In genomic region chr4:138856491-138856890, GRCm38 (mm10) we compare ENCODE assay signal across 9 mouse cellular contexts. TPM values are rescaled to one million over a fixed set of nuclear protein-coding genes. Genes with fewer than 3 reads are reported as not detected.
A peak's percentile ranks its signal among the peaks of the same experiment; 100 is the strongest.
DNase-seq lines count a peak whose midpoint lies in the region; ATAC-seq and TF ChIP-seq lines count a peak whose summit lies in the region.
"Had no signal": no experiment of that assay in that cellular context is flagged by ENCODE, and none has a peak within 500 bp of the region (broad histone marks: within the 10 kb centered on the region; RNA-seq: fewer than 3 reads in every experiment).

No protein-coding gene starts in this region.

- H3K4me1 ChIP-seq in hindbrain, embryonic 14.5 days (replicated peaks; ENCODE audit: control insufficient read depth, insufficient read depth, low read length) = no peaks in the 10 kb centered on the region; the same call in 1 of the 2 replicates
- H3K4me1 ChIP-seq in hindbrain, embryonic 16.5 days (ENCODE audit: control insufficient read depth, insufficient read depth, low read depth, low read length) = peaks cover 2% of the 10 kb centered on the region
- peaks cover 43% of the 10 kb centered on the region for H3K4me1 ChIP-seq in G1E (ENCODE audit: insufficient read depth, low read depth, low read length)
- H3K4me1 ChIP-seq in midbrain, postnatal 0 days (ENCODE audit: insufficient read depth, low read length) = 0 out of 2 replicates have a peak, but pooled peaks cover 3% of the 10 kb centered on the region

- H3K27ac ChIP-seq in hindbrain, embryonic 14.5 days = no peak overlapping the region
- H3K27ac ChIP-seq in hindbrain, embryonic 16.5 days (ENCODE audit: low read depth, low read length) = no peak overlapping the region
- H3K27ac ChIP-seq in midbrain, postnatal 0 days (ENCODE audit: low read depth, low read length) = no peak overlapping the region

- no peaks in the 10 kb centered on the region for H3K36me3 ChIP-seq in hindbrain, embryonic 14.5 days (replicated peaks; ENCODE audit: control insufficient read depth, insufficient read depth)
- H3K36me3 ChIP-seq in hindbrain, embryonic 16.5 days (ENCODE audit: control insufficient read depth, insufficient read depth, low read length) = no peaks in the 10 kb centered on the region
- peaks cover 20% of the 10 kb centered on the region for H3K36me3 ChIP-seq in G1E (replicated peaks)
- no peaks in the 10 kb centered on the region for H3K36me3 ChIP-seq in midbrain, postnatal 0 days (ENCODE audit: insufficient read depth, low read length)

- H3K4me2 ChIP-seq in hindbrain, embryonic 14.5 days (replicated peaks) = no peak overlapping the region
- H3K4me2 ChIP-seq in hindbrain, embryonic 16.5 days (ENCODE audit: low read length) = no peak overlapping the region
- H3K4me2 ChIP-seq in midbrain, postnatal 0 days (ENCODE audit: low read depth, low read length, poor library complexity, severe bottlenecking) = no peak overlapping the region

- H3K27me3 ChIP-seq in hindbrain, embryonic 14.5 days (ENCODE audit: control insufficient read depth, insufficient read depth, low read length) = no peaks in the 10 kb centered on the region
- no peaks in the 10 kb centered on the region for H3K27me3 ChIP-seq in hindbrain, embryonic 16.5 days (replicated peaks; ENCODE audit: control insufficient read depth, insufficient read depth, low read length)
- no peaks in the 10 kb centered on the region for H3K27me3 ChIP-seq in G1E (ENCODE audit: insufficient read depth, low read length)
- H3K27me3 ChIP-seq in midbrain, postnatal 0 days (ENCODE audit: insufficient read depth, low read length) = no peaks in the 10 kb centered on the region

- no peak overlapping the region for H3K4me3 ChIP-seq in hindbrain, embryonic 14.5 days (replicated peaks; ENCODE audit: low read length)
- H3K4me3 ChIP-seq in hindbrain, embryonic 16.5 days (ENCODE audit: low read length) = no peak overlapping the region
- H3K4me3 ChIP-seq in G1E (ENCODE audit: low read depth, low read length) = no peak overlapping the region
- no peak overlapping the region for H3K4me3 ChIP-seq in midbrain, postnatal 0 days (ENCODE audit: low read depth, low read length)

- peak; percentile 98 for TF ChIP-seq CTCF in G1E (IDR thresholded peaks at IDR 0.05; ENCODE audit: low read depth, low read length)
- TF ChIP-seq CTCF in midbrain, postnatal 0 days (IDR thresholded peaks at IDR 0.05) = peak; percentile 100

- no peak for ATAC-seq in hindbrain, embryonic 14.5 days (ENCODE audit: low FRiP score)
- no peak for ATAC-seq in hindbrain, embryonic 16.5 days
- peak; percentile 73 for ATAC-seq in G1E (ENCODE audit: extremely low read depth, insufficient number of reproducible peaks, low FRiP score, poor library complexity, severe bottlenecking)
- 0 out of 2 replicates have a peak, but pooled peaks have one; percentile 24 for ATAC-seq in midbrain, postnatal 0 days (ENCODE audit: low FRiP score)

- 31% methylated on average over 7 of the region's 7 CpGs for WGBS in hindbrain, embryonic 14.5 days
- 29% methylated on average over 7 of the region's 7 CpGs for WGBS in hindbrain, embryonic 16.5 days
- 31% methylated on average over 7 of the region's 7 CpGs for WGBS in midbrain, postnatal 0 days

- peak; percentile 84 for DNase-seq in hindbrain, embryonic 14.5 days (ENCODE audit: low spot score)
- DNase-seq in G1E (ENCODE audit: low spot score) = peak; percentile 25
- peak; percentile 56 for DNase-seq in cerebellum, adult 11-12 months
- peak; percentile 59 for DNase-seq in gastrocnemius, postnatal 10 days
- DNase-seq in left cerebral cortex, adult 18-20 months (ENCODE audit: low spot score in 2 of 2) = peak; percentile 69 to 73
- DNase-seq in midbrain, postnatal 0 days (ENCODE audit: low spot score) = peak; percentile 88
- DNase-seq in testis, postnatal 14 days (ENCODE audit: low spot score) = peak; percentile 38

- H3K9me3 ChIP-seq in hindbrain, embryonic 14.5 days (ENCODE audit: control insufficient read depth, low read length) = no peaks in the 10 kb centered on the region
- no peaks in the 10 kb centered on the region for H3K9me3 ChIP-seq in hindbrain, embryonic 16.5 days (ENCODE audit: control insufficient read depth, low read length)
- no peaks in the 10 kb centered on the region for H3K9me3 ChIP-seq in G1E (replicated peaks)
- no peaks in the 10 kb centered on the region for H3K9me3 ChIP-seq in midbrain, postnatal 0 days (ENCODE audit: low read length)

- H3K9ac ChIP-seq in hindbrain, embryonic 14.5 days = no peak overlapping the region
- no peak overlapping the region for H3K9ac ChIP-seq in hindbrain, embryonic 16.5 days (ENCODE audit: low read depth, low read length)
- H3K9ac ChIP-seq in midbrain, postnatal 0 days (replicated peaks; ENCODE audit: low read length, poor library complexity, severe bottlenecking) = no peak overlapping the region

RNA-seq across cellular contexts. Expression of gene Pla2g5, which starts 6.8 kb away (rescaled TPM):
- polyA plus RNA-seq in hindbrain, embryonic 14.5 days (2014; fragmentation: Nextera tagmentation; extraction: Ambion mirVana) = 0.29 TPM in 2 replicates
- polyA plus RNA-seq in hindbrain, embryonic 16.5 days (2015; fragmentation: Nextera tagmentation; extraction: Ambion mirVana) = 0.27 and 0.38 TPM in 2 replicates
- total RNA-seq in G1E (2014; fragmentation: Nextera tagmentation) = 32.6 and 32.7 TPM in 2 replicates
- total RNA-seq in G1E (2017) = 10.3 and 16.4 TPM in 2 replicates
- 12.7 and 14.7 TPM in 2 replicates for polyA plus RNA-seq in G1E (2012)
- total RNA-seq in gastrocnemius, postnatal 10 days (2021) = 1 to 10 TPM; 2.3 to 5.6 TPM
- 1 to 10 TPM; 3.6 to 3.9 TPM for total RNA-seq in left cerebral cortex, adult 18-20 months (2021)
- total RNA-seq in midbrain, postnatal 0 days (2014; rRNA removed) = 0.76 and 2.5 TPM in 2 replicates
- polyA plus RNA-seq in midbrain, postnatal 0 days (2015; fragmentation: Nextera tagmentation; extraction: Ambion mirVana) = 0.64 and 0.81 TPM in 2 replicates

RNA-seq across cellular contexts. Expression of gene Gm13030, which starts 17.3 kb away (rescaled TPM):
- not detected in 2 replicates for polyA plus RNA-seq in hindbrain, embryonic 14.5 days (2014; fragmentation: Nextera tagmentation; extraction: Ambion mirVana)
- polyA plus RNA-seq in hindbrain, embryonic 16.5 days (2015; fragmentation: Nextera tagmentation; extraction: Ambion mirVana) = not detected in 2 replicates
- total RNA-seq in G1E (2014; fragmentation: Nextera tagmentation) = not detected in 2 replicates
- not detected in 2 replicates for total RNA-seq in G1E (2017)
- not detected in 2 replicates for polyA plus RNA-seq in G1E (2012)
- not detected for total RNA-seq in gastrocnemius, postnatal 10 days (2021)
- not detected for total RNA-seq in left cerebral cortex, adult 18-20 months (2021)
- total RNA-seq in midbrain, postnatal 0 days (2014; rRNA removed) = not detected in 2 replicates
- polyA plus RNA-seq in midbrain, postnatal 0 days (2015; fragmentation: Nextera tagmentation; extraction: Ambion mirVana) = not detected in 2 replicates
- polyA plus RNA-seq: frontal cortex, adult 2 months had no signal

RNA-seq across cellular contexts. Expression of gene Pla2g2e, which starts 21.3 kb away (rescaled TPM):
- polyA plus RNA-seq in hindbrain, embryonic 14.5 days (2014; fragmentation: Nextera tagmentation; extraction: Ambion mirVana) = not detected in 2 replicates
- not detected in 2 replicates for polyA plus RNA-seq in hindbrain, embryonic 16.5 days (2015; fragmentation: Nextera tagmentation; extraction: Ambion mirVana)
- total RNA-seq in G1E (2014; fragmentation: Nextera tagmentation) (1.1 TPM in 1 of 2 replicates, not detected in the other), G1E (2017) (0.22 and 0.23 TPM in 2 replicates)
- 0.07 and 0.13 TPM in 2 replicates for polyA plus RNA-seq in G1E (2012)
- total RNA-seq in gastrocnemius, postnatal 10 days (2021) = not detected
- total RNA-seq in left cerebral cortex, adult 18-20 months (2021) = not detected
- not detected in 2 replicates for total RNA-seq in midbrain, postnatal 0 days (2014; rRNA removed)
- not detected in 2 replicates for polyA plus RNA-seq in midbrain, postnatal 0 days (2015; fragmentation: Nextera tagmentation; extraction: Ambion mirVana)
- polyA plus RNA-seq: frontal cortex, adult 2 months had no signal

RNA-seq across cellular contexts. Expression of gene Otud3, which starts 57.3 kb away (rescaled TPM):
- 2.8 and 3.3 TPM in 2 replicates for polyA plus RNA-seq in hindbrain, embryonic 14.5 days (2014; fragmentation: Nextera tagmentation; extraction: Ambion mirVana)
- polyA plus RNA-seq in hindbrain, embryonic 16.5 days (2015; fragmentation: Nextera tagmentation; extraction: Ambion mirVana) = 2.4 and 3.1 TPM in 2 replicates
- total RNA-seq in G1E (2014; fragmentation: Nextera tagmentation) (2.9 and 5.4 TPM in 2 replicates), G1E (2017) (11.0 and 11.7 TPM in 2 replicates)
- polyA plus RNA-seq in G1E (2012) = 11.8 and 14.5 TPM in 2 replicates
- total RNA-seq in gastrocnemius, postnatal 10 days (2021) = 1 to 10 TPM; 7.0 to 7.4 TPM
- total RNA-seq in left cerebral cortex, adult 18-20 months (2021) = 10 to 100 TPM; 14.8 to 17.1 TPM
- total RNA-seq in midbrain, postnatal 0 days (2014; rRNA removed) = 8.5 and 9.0 TPM in 2 replicates
- 3.1 and 3.8 TPM in 2 replicates for polyA plus RNA-seq in midbrain, postnatal 0 days (2015; fragmentation: Nextera tagmentation; extraction: Ambion mirVana)

Comparison
In these comparisons a context has a peak if more than half of its experiments do, and no peak if none do; other contexts are left out.
1. ATAC-seq: peak in G1E (single experiment) and midbrain, postnatal 0 days (single experiment); none in hindbrain, embryonic 14.5 days (single experiment) and hindbrain, embryonic 16.5 days (single experiment).
2. DNase-seq: peak in every context shown above with its lines; median percentile 88 in midbrain, postnatal 0 days; 84 in hindbrain, embryonic 14.5 days; 71 in left cerebral cortex, adult 18-20 months; 59 in gastrocnemius, postnatal 10 days; 56 in cerebellum, adult 11-12 months; 38 in testis, postnatal 14 days; 25 in G1E.